Mouse (Mus musculus) cerebellum, adult (tissue): ENCODE results near the gene Mrps12.

ENCODE experiments used
- ATAC-seq: cut with Nextera tagmentation; 2 replicates; pipeline ENCODE4 v1.9.2; 2017; ENCODE audit warnings: mild to moderate bottlenecking, moderate library complexity, mixed read lengths; ENCODE audit not compliant: insufficient number of reproducible peaks, low FRiP score, low TSS enrichment

Gene Mrps12

GRCm38 (mm10) chr7:28741709-28742438 lies at the start of gene Mrps12, which contains the start of gene Sars2:
Gene Mrps12, minus strand, starts transcription at chr7:28741820.
Gene Sars2, plus strand, starts transcription at chr7:28741992.
- ATAC-seq = peak; percentile 97

GRCm38 (mm10) chr7:28790066-28790806 lies 48.6 kb upstream of the Mrps12 start:
- ATAC-seq = no peak

- ATAC-seq = no peak
Measured at GRCm38 (mm10) chr7:28789235-28789634, 47.6 kb upstream of the Mrps12 start.

- ATAC-seq = no peak
Measured at GRCm38 (mm10) chr7:28788307-28789195, 46.9 kb upstream of the Mrps12 start, which contains the start of gene Rinl. Gene Rinl, plus strand, starts transcription at chr7:28788969.

GRCm38 (mm10) chr7:28787884-28788283 lies 46.3 kb upstream of the Mrps12 start:
- ATAC-seq = no peak

- no peak for ATAC-seq
Measured at GRCm38 (mm10) chr7:28785161-28785560, 43.5 kb upstream of the Mrps12 start.

- no peak for ATAC-seq
Measured at GRCm38 (mm10) chr7:28781261-28781663, 39.6 kb upstream of the Mrps12 start.

- no peak for ATAC-seq
Measured at GRCm38 (mm10) chr7:28780857-28781256, 39.2 kb upstream of the Mrps12 start.

GRCm38 (mm10) chr7:28780067-28780658 lies 38.5 kb upstream of the Mrps12 start:
- ATAC-seq = peak; percentile 78; the same call in 1 of the 2 replicates

GRCm38 (mm10) chr7:28778825-28779224 lies 37.2 kb upstream of the Mrps12 start:
- ATAC-seq = no peak

GRCm38 (mm10) chr7:28775129-28775528 lies 33.5 kb upstream of the Mrps12 start:
- ATAC-seq = no peak

- no peak for ATAC-seq
Measured at GRCm38 (mm10) chr7:28774164-28774563, 32.5 kb upstream of the Mrps12 start.

GRCm38 (mm10) chr7:28773163-28773562 lies 31.5 kb upstream of the Mrps12 start:
- peak; percentile 63; the same call in 1 of the 2 replicates for ATAC-seq

- ATAC-seq = no peak
Measured at GRCm38 (mm10) chr7:28771867-28772266, 30.2 kb upstream of the Mrps12 start.

GRCm38 (mm10) chr7:28770309-28770708 lies 28.7 kb upstream of the Mrps12 start:
- no peak for ATAC-seq

GRCm38 (mm10) chr7:28769414-28769958 lies 27.9 kb upstream of the Mrps12 start:
- ATAC-seq = no peak

GRCm38 (mm10) chr7:28767462-28767965 lies 25.9 kb upstream of the Mrps12 start, which contains the start of gene Nfkbib:
Gene Nfkbib, minus strand, starts transcription at chr7:28767512.
- ATAC-seq = no peak

GRCm38 (mm10) chr7:28766910-28767309 lies 25.3 kb upstream of the Mrps12 start:
- ATAC-seq = no peak

GRCm38 (mm10) chr7:28766173-28766879 lies 24.7 kb upstream of the Mrps12 start, which contains the start of gene Sirt2:
Gene Sirt2, plus strand, starts transcription at chr7:28766735.
- ATAC-seq = peak; percentile 92
